ENCODE assay signal across 17 mouse cellular contexts in the genomic region with DNA sequence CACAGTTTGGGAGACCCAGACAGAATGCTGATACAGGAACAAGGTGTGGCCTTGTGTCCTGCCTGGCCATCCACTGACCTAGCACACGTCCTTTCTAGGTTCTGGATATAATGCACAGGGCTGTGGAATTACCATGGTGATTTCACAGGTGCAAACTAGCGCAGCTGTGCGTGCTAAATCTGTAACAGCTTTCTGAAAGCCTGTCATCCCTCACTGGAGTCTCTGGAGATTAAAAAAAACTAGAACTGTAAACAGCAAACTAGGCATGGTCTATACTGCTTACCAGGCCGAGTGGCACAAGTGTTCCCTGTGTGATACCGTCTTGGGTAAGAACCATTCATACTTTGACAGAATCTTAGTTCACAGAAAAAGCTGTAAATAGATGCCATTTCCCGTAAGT.
DNase-seq lines count a peak whose midpoint lies in the region; ATAC-seq and TF ChIP-seq lines count a peak whose summit lies in the region.
"Had no signal": no experiment of that assay in that cellular context is flagged by ENCODE, and none has a peak within 500 bp of the region (broad histone marks: within the 10 kb centered on the region; RNA-seq: fewer than 3 reads in every experiment).

No protein-coding gene starts in this region.

- no peak overlapping the region for H3K27ac ChIP-seq in forebrain, postnatal 0 days (ENCODE audit: low read depth, low read length)
- no peak overlapping the region for H3K27ac ChIP-seq in forebrain, embryonic 14.5 days (ENCODE audit: low read depth, low read length)
- no peak overlapping the region for H3K27ac ChIP-seq in limb, embryonic 13.5 days
- H3K27ac ChIP-seq in limb, embryonic 10.5 days = no peak overlapping the region
- 0 out of 2 replicates have a peak overlapping the region, but pooled peaks have one; percentile 44 for H3K27ac ChIP-seq in olfactory bulb, adult 2 months (ENCODE audit: insufficient read depth, low read depth, low read length)
- H3K27ac ChIP-seq: embryonic facial prominence, embryonic 13.5 days; midbrain, embryonic 12.5 days had no signal

- no peak overlapping the region for H3K4me2 ChIP-seq in forebrain, postnatal 0 days (ENCODE audit: low read depth)
- no peak overlapping the region for H3K4me2 ChIP-seq in forebrain, embryonic 14.5 days (ENCODE audit: low read length)
- no peak overlapping the region for H3K4me2 ChIP-seq in limb, embryonic 13.5 days (replicated peaks)
- H3K4me2 ChIP-seq: embryonic facial prominence, embryonic 13.5 days; heart, embryonic 11.5 days; midbrain, embryonic 12.5 days had no signal

- no peaks in the 10 kb centered on the region for H3K9me3 ChIP-seq in forebrain, postnatal 0 days (ENCODE audit: low read length)
- H3K9me3 ChIP-seq in forebrain, embryonic 14.5 days (replicated peaks; ENCODE audit: control insufficient read depth, low read length) = no peaks in the 10 kb centered on the region
- H3K9me3 ChIP-seq in limb, embryonic 13.5 days = no peaks in the 10 kb centered on the region
- no peaks in the 10 kb centered on the region for H3K9me3 ChIP-seq in limb, embryonic 10.5 days (replicated peaks)
- H3K9me3 ChIP-seq: embryonic facial prominence, embryonic 13.5 days; midbrain, embryonic 12.5 days had no signal

- 71% methylated on average over 6 of the region's 6 CpGs for WGBS in forebrain, postnatal 0 days
- 77% methylated on average over 6 of the region's 6 CpGs for WGBS in forebrain, embryonic 14.5 days
- 48% methylated on average over 6 of the region's 6 CpGs for WGBS in limb, embryonic 13.5 days
- WGBS in limb, embryonic 10.5 days = 87% methylated on average over 6 of the region's 6 CpGs
- WGBS in olfactory bulb, adult 2 months = 61% methylated on average over 6 of the region's 6 CpGs

- H3K4me1 ChIP-seq in forebrain, postnatal 0 days (ENCODE audit: insufficient read depth) = peaks cover 3% of the 10 kb centered on the region; the same call in 1 of the 2 replicates
- H3K4me1 ChIP-seq in forebrain, embryonic 14.5 days (ENCODE audit: control insufficient read depth, insufficient read depth, low read length) = no peaks in the 10 kb centered on the region
- peaks cover 5% of the 10 kb centered on the region for H3K4me1 ChIP-seq in limb, embryonic 13.5 days
- H3K4me1 ChIP-seq in limb, embryonic 10.5 days = 0 out of 2 replicates have a peak, but pooled peaks cover 2% of the 10 kb centered on the region
- H3K4me1 ChIP-seq in olfactory bulb, adult 2 months (ENCODE audit: control insufficient read depth, insufficient read depth, low read length) = peaks cover 2% of the 10 kb centered on the region
- H3K4me1 ChIP-seq: embryonic facial prominence, embryonic 13.5 days; midbrain, embryonic 12.5 days had no signal

- no peak overlapping the region for H3K4me3 ChIP-seq in forebrain, postnatal 0 days (ENCODE audit: low read depth, low read length)
- H3K4me3 ChIP-seq in forebrain, embryonic 14.5 days (ENCODE audit: low read depth, low read length) = no peak overlapping the region
- no peak overlapping the region for H3K4me3 ChIP-seq in limb, embryonic 13.5 days
- H3K4me3 ChIP-seq in limb, embryonic 10.5 days = no peak overlapping the region
- no peak overlapping the region for H3K4me3 ChIP-seq in olfactory bulb, adult 2 months (ENCODE audit: insufficient read depth, low read depth, low read length)
- H3K4me3 ChIP-seq: embryonic facial prominence, embryonic 13.5 days; midbrain, embryonic 12.5 days; myocyte had no signal

- H3K9ac ChIP-seq in forebrain, postnatal 0 days = no peak overlapping the region
- no peak overlapping the region for H3K9ac ChIP-seq in forebrain, embryonic 14.5 days (ENCODE audit: low read length)
- H3K9ac ChIP-seq in limb, embryonic 13.5 days = no peak overlapping the region
- H3K9ac ChIP-seq: embryonic facial prominence, embryonic 13.5 days; midbrain, embryonic 12.5 days had no signal

- ATAC-seq in forebrain, postnatal 0 days = peak; percentile 29; the same call in 1 of the 2 replicates
- no peak for ATAC-seq in forebrain, embryonic 14.5 days
- peak; percentile 45; the same call in 1 of the 2 replicates for ATAC-seq in limb, embryonic 13.5 days (ENCODE audit: low FRiP score, low read depth)

- no peaks in the 10 kb centered on the region for H3K36me3 ChIP-seq in forebrain, postnatal 0 days (ENCODE audit: insufficient read depth)
- H3K36me3 ChIP-seq in forebrain, embryonic 14.5 days (ENCODE audit: control insufficient read depth, insufficient read depth, low read length) = no peaks in the 10 kb centered on the region
- H3K36me3 ChIP-seq in limb, embryonic 13.5 days = no peaks in the 10 kb centered on the region
- no peaks in the 10 kb centered on the region for H3K36me3 ChIP-seq in limb, embryonic 10.5 days
- H3K36me3 ChIP-seq: embryonic facial prominence, embryonic 13.5 days; midbrain, embryonic 12.5 days had no signal

- TF ChIP-seq POLR2A in olfactory bulb, adult 2 months (IDR thresholded peaks at IDR 0.05; ENCODE audit: insufficient read depth, low read depth, low read length) = no peak

- H3K27me3 ChIP-seq in forebrain, postnatal 0 days (ENCODE audit: insufficient read depth, low read length) = no peaks in the 10 kb centered on the region
- no peaks in the 10 kb centered on the region for H3K27me3 ChIP-seq in forebrain, embryonic 14.5 days (replicated peaks; ENCODE audit: control insufficient read depth, insufficient read depth, low read length)
- no peaks in the 10 kb centered on the region for H3K27me3 ChIP-seq in limb, embryonic 13.5 days
- no peaks in the 10 kb centered on the region for H3K27me3 ChIP-seq in limb, embryonic 10.5 days (ENCODE audit: low read depth, poor library complexity, severe bottlenecking)
- H3K27me3 ChIP-seq: embryonic facial prominence, embryonic 13.5 days; midbrain, embryonic 12.5 days had no signal

- TF ChIP-seq CTCF in forebrain, postnatal 0 days (IDR thresholded peaks at IDR 0.05; ENCODE audit: low read depth) = no peak
- no peak for TF ChIP-seq CTCF in olfactory bulb, adult 2 months (IDR thresholded peaks at IDR 0.05; ENCODE audit: insufficient read depth, low read depth, low read length)

- peak; percentile 29 for DNase-seq in forebrain, postnatal 0 days
- no peak for DNase-seq in forebrain, embryonic 14.5 days (ENCODE audit: low spot score)
- DNase-seq in limb, embryonic 10.5 days (ENCODE audit: low spot score) = no peak
- peak; percentile 53 for DNase-seq in brain, adult 2 months (ENCODE audit: low read depth, low spot score)
- DNase-seq in embryo, embryonic 9.5 days (ENCODE audit: extremely low spot score) = no peak
- DNase-seq: B cell, adult 2 months; cerebellum, adult 11 months; gastrocnemius, postnatal 25 days; kidney, adult 9 months; lung, postnatal 36 days; thymus, postnatal 25 days had no signal

Comparison
In these comparisons a context has a peak if more than half of its experiments do, and no peak if none do; other contexts are left out.
1. DNase-seq: peak in forebrain, postnatal 0 days (single experiment) and brain, adult 2 months (single experiment); none in forebrain, embryonic 14.5 days (single experiment), limb, embryonic 10.5 days (single experiment) and embryo, embryonic 9.5 days (single experiment).